Mouse (Mus musculus): Measurements from ENCODE around the gene Prn.

GRCm38 (mm10) chr2:131909683-131910572 is at the start of gene Prn, which contains the start of gene Prnp:
- no peak for TF ChIP-seq GATA1 (IDR thresholded peaks at IDR 0.05; ENCODE audit: borderline replicate concordance, low read length)
- TF ChIP-seq FLI1 (IDR thresholded peaks at IDR 0.05; ENCODE audit: low read length): no peak
